In genomic region chr5:53591683-53592050, GRCm38 (mm10) we compare ENCODE assay signal across 7 mouse cellular contexts.
DNase-seq lines count a peak whose midpoint lies in the region; ATAC-seq and TF ChIP-seq lines count a peak whose summit lies in the region.

No protein-coding gene starts in this region.

- H3K9ac ChIP-seq in lung, embryonic 15.5 days, result peak overlapping the region; percentile 98
- peak overlapping the region; percentile 97 for H3K9ac ChIP-seq in embryonic facial prominence, embryonic 14.5 days (ENCODE audit: low read depth, low read length)
- peak overlapping the region; percentile 92 for H3K9ac ChIP-seq in intestine, postnatal 0 days (ENCODE audit: low read depth, low read length)

- H3K4me3 ChIP-seq in lung, embryonic 15.5 days, result peak overlapping the region; percentile 96
- H3K4me3 ChIP-seq in embryonic facial prominence, embryonic 14.5 days (ENCODE audit: low read depth, low read length), result peak overlapping the region; percentile 93
- H3K4me3 ChIP-seq in intestine, postnatal 0 days (ENCODE audit: low read depth, low read length), result peak overlapping the region; percentile 81
- peak overlapping the region; percentile 97 for H3K4me3 ChIP-seq in olfactory bulb, adult 2 months (ENCODE audit: insufficient read depth, low read depth, low read length)

- no peaks in the 10 kb centered on the region for H3K36me3 ChIP-seq in lung, embryonic 15.5 days
- H3K36me3 ChIP-seq in embryonic facial prominence, embryonic 14.5 days (ENCODE audit: control insufficient read depth, insufficient read depth, low read length), result no peaks in the 10 kb centered on the region
- H3K36me3 ChIP-seq in intestine, postnatal 0 days (ENCODE audit: control insufficient read depth, insufficient read depth), result no peaks in the 10 kb centered on the region

- no peak for TF ChIP-seq POLR2A in olfactory bulb, adult 2 months (IDR thresholded peaks at IDR 0.05; ENCODE audit: insufficient read depth, low read depth, low read length)

- H3K4me2 ChIP-seq in lung, embryonic 15.5 days, result peak overlapping the region; percentile 96
- H3K4me2 ChIP-seq in embryonic facial prominence, embryonic 14.5 days (ENCODE audit: low read depth, low read length), result peak overlapping the region; percentile 87
- peak overlapping the region; percentile 95 for H3K4me2 ChIP-seq in intestine, postnatal 0 days (replicated peaks; ENCODE audit: low read depth)

- peaks cover 34% of the 10 kb centered on the region for H3K4me1 ChIP-seq in lung, embryonic 15.5 days
- peaks cover 10% of the 10 kb centered on the region for H3K4me1 ChIP-seq in embryonic facial prominence, embryonic 14.5 days (ENCODE audit: control insufficient read depth, insufficient read depth, low read length)
- H3K4me1 ChIP-seq in intestine, postnatal 0 days (replicated peaks; ENCODE audit: control insufficient read depth, insufficient read depth, low read length), result no peaks in the 10 kb centered on the region
- peaks cover 5% of the 10 kb centered on the region; the same call in 1 of the 2 replicates for H3K4me1 ChIP-seq in olfactory bulb, adult 2 months (ENCODE audit: control insufficient read depth, insufficient read depth, low read length)

- WGBS in lung, embryonic 15.5 days, result 1% methylated on average over 8 of the region's 8 CpGs
- 2% methylated on average over 8 of the region's 8 CpGs for WGBS in embryonic facial prominence, embryonic 14.5 days
- 3% methylated on average over 8 of the region's 8 CpGs for WGBS in intestine, postnatal 0 days
- WGBS in olfactory bulb, adult 2 months, result 5% methylated on average over 8 of the region's 8 CpGs

- no peaks in the 10 kb centered on the region for H3K27me3 ChIP-seq in lung, embryonic 15.5 days
- no peaks in the 10 kb centered on the region for H3K27me3 ChIP-seq in embryonic facial prominence, embryonic 14.5 days (replicated peaks; ENCODE audit: control insufficient read depth, insufficient read depth, low read length)
- H3K27me3 ChIP-seq in intestine, postnatal 0 days (replicated peaks; ENCODE audit: control insufficient read depth, insufficient read depth, low read length), result no peaks in the 10 kb centered on the region

- no peak for DNase-seq in lung, postnatal 36 days
- DNase-seq in embryonic facial prominence, embryonic 14.5 days (ENCODE audit: low spot score), result no peak
- no peak for DNase-seq in layer of hippocampus, adult 9-11 months
- DNase-seq in urinary bladder, postnatal 10 days (ENCODE audit: low spot score), result no peak

- no peak for TF ChIP-seq CTCF in intestine, postnatal 0 days (IDR thresholded peaks at IDR 0.05; ENCODE audit: low read depth)
- TF ChIP-seq CTCF in olfactory bulb, adult 2 months (IDR thresholded peaks at IDR 0.05; ENCODE audit: insufficient read depth, low read depth, low read length), result no peak

- H3K9me3 ChIP-seq in lung, embryonic 15.5 days, result no peaks in the 10 kb centered on the region
- H3K9me3 ChIP-seq in embryonic facial prominence, embryonic 14.5 days (ENCODE audit: control insufficient read depth, low read length), result no peaks in the 10 kb centered on the region
- H3K9me3 ChIP-seq in intestine, postnatal 0 days (ENCODE audit: control insufficient read depth), result no peaks in the 10 kb centered on the region

- ATAC-seq in lung, embryonic 15.5 days (ENCODE audit: borderline replicate concordance, extremely low read depth, low FRiP score, low TSS enrichment), result no peak
- no peak for ATAC-seq in embryonic facial prominence, embryonic 14.5 days (ENCODE audit: low read depth)
- ATAC-seq in intestine, postnatal 0 days, result no peak

- H3K27ac ChIP-seq in lung, embryonic 15.5 days, result peak overlapping the region; percentile 99
- peak overlapping the region; percentile 97; the same call in 1 of the 2 replicates for H3K27ac ChIP-seq in embryonic facial prominence, embryonic 14.5 days (replicated peaks; ENCODE audit: low read depth, low read length)
- no peak overlapping the region for H3K27ac ChIP-seq in intestine, postnatal 0 days (ENCODE audit: low read depth, low read length)
- no peak overlapping the region for H3K27ac ChIP-seq in olfactory bulb, adult 2 months (ENCODE audit: insufficient read depth, low read depth, low read length)

Comparison
In these comparisons a context has a peak if more than half of its experiments do, and no peak if none do; other contexts are left out.
1. H3K27ac ChIP-seq: peak in lung, embryonic 15.5 days (single experiment) and embryonic facial prominence, embryonic 14.5 days (single experiment); none in intestine, postnatal 0 days (single experiment) and olfactory bulb, adult 2 months (single experiment).
2. Peak in every context shown above with its lines, with median percentiles within 50 percentile points of each other: H3K4me2 ChIP-seq, H3K4me3 ChIP-seq and H3K9ac ChIP-seq.